Mouse (Mus musculus) embryonic facial prominence, embryonic 14.5 days (tissue): ENCODE measurements around the gene Mad2l2. TPM values are rescaled to one million over a fixed set of nuclear protein-coding genes. Genes with fewer than 3 reads are reported as not detected.

Experiments used
- ATAC-seq: fragments of 200-750 bp; cut with Nextera tagmentation; 2 replicates; pipeline ENCODE4 v1.8.0; 2017; ENCODE audit warnings: low read depth, moderate number of reproducible peaks, moderate TSS enrichment
- DNase-seq: peaks from one replicate; pipeline ENCODE4 v3.0.0-alpha.2; 2015; ENCODE audit warnings: low spot score
- H3K27ac ChIP-seq: fragments of 300-500 bp; sonication (generic); replicated peaks from 2 replicates; pipeline ENCODE4 v1.5.1; 2014; ENCODE audit warnings: low read depth, mild to moderate bottlenecking, low read length, moderate library complexity
- H3K27me3 ChIP-seq: fragments of 300-500 bp; sonication (generic); replicated peaks from 2 replicates; pipeline ENCODE4 v1.6.1; 2014; ENCODE audit warnings: low read length; ENCODE audit not compliant: control insufficient read depth, insufficient read depth
- H3K36me3 ChIP-seq: fragments of 300-500 bp; sonication (generic); 2 replicates; pipeline ENCODE4 v1.6.1; 2014; ENCODE audit warnings: low read length, mixed read lengths; ENCODE audit not compliant: control insufficient read depth, insufficient read depth
- H3K4me1 ChIP-seq: fragments of 300-500 bp; sonication (generic); 2 replicates; pipeline ENCODE4 v1.6.1; 2014; ENCODE audit warnings: antibody characterized with exemption, low read length; ENCODE audit not compliant: control insufficient read depth, insufficient read depth
- H3K4me2 ChIP-seq: fragments of 300-500 bp; sonication (generic); 2 replicates; pipeline ENCODE4 v1.6.1; 2014; ENCODE audit warnings: low read depth, mild to moderate bottlenecking, low read length, moderate library complexity, mixed read lengths
- H3K4me3 ChIP-seq: fragments of 300-500 bp; sonication (generic); 2 replicates; pipeline ENCODE4 v1.5.1; 2014; ENCODE audit warnings: low read depth, mild to moderate bottlenecking, low read length
- H3K9ac ChIP-seq: fragments of 300-500 bp; sonication (generic); 2 replicates; pipeline ENCODE4 v1.6.1; 2014; ENCODE audit warnings: low read depth, mild to moderate bottlenecking, low read length, moderate library complexity, mixed read lengths
- H3K9me3 ChIP-seq: fragments of 300-500 bp; sonication (generic); 2 replicates; pipeline ENCODE4 v1.6.1; 2016; ENCODE audit warnings: low read length; ENCODE audit not compliant: control insufficient read depth
- WGBS: fragments of 180-500 bp; shearing (Covaris S2); extraction: QIAGEN DNeasy Blood & Tissue Kit; methylation state at CpG from one replicate; pipeline ENCODE4 v1.1.7; 2014; 5-methylcytosine and 5-hydroxymethylcytosine counted together
- polyA plus RNA-seq: library from polyadenylated mRNA; unstranded; fragments of >200 nt; fragmentation: Nextera tagmentation; extraction: Ambion mirVana; gene quantifications from 2 replicates; pipeline ENCODE4 v1.2.1, GENCODE M21; 2014

Mad2l2 gene
- polyA plus RNA-seq, result 51.1 and 59.8 TPM in 2 replicates

DNA sequence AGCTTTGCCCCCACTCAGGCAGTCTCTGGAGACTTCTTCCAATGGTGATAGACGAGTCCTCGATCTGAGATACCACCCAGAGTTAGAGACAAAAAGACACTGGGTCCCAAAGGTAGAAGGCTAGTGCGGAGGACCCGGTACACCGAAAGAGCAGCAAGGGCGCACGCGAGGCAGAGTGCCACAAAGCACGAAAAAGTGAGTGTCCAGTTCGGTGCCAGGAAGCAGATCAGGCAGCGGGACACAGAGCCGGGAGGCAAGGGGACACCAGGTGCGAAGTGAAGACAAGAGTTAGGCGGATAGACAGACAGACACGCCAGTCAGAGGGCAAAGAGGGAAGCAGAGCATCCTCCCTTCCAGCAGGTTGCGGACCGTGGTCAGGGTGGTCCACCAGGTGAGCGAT is at the start of gene Mad2l2:
Gene Mad2l2 (plus strand): TSS at position 252 of the 400 bp plus-strand sequence.
- 2% methylated on average over 13 of the region's 18 CpGs for WGBS
- peak within 1 kb of the TSS; percentile 97 for H3K4me2 ChIP-seq
- no peaks in the 10 kb centered on the region for H3K9me3 ChIP-seq
- H3K4me3 ChIP-seq, result peak within 1 kb of the TSS; percentile 72
- no peaks in the 10 kb centered on the region for H3K36me3 ChIP-seq
- ATAC-seq, result 0 out of 2 replicates have a peak, but pooled peaks have one; percentile 7
- no peak for DNase-seq
- peaks cover 18% of the 10 kb centered on the region for H3K27me3 ChIP-seq
- H3K4me1 ChIP-seq, result peaks cover 6% of the 10 kb centered on the region; the same call in 1 of the 2 replicates
- peak within 1 kb of the TSS; percentile 82 for H3K9ac ChIP-seq
- peak within 1 kb of the TSS; percentile 67 for H3K27ac ChIP-seq

DNA sequence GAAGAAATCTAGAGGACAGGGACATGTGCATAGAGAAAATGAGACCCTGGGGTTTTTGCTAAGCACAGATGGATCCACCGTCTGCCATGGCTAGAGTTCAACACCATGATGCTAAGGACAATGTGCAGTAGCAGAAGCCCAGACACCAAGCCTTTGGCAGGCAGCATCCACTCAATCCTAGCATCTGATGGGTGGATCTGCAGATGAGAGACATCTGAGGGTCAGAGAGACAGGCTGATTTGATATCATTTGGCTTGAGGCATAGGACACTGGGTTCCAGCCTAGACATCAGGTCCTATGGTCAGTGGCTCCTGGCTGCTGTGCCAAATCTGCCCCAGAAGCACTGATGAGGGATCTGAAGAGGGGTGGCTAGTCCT is 49.6 kb upstream of the Mad2l2 start:
- no peak for ATAC-seq
- no peak overlapping the region for H3K4me3 ChIP-seq
- H3K9ac ChIP-seq, result no peak overlapping the region

DNA sequence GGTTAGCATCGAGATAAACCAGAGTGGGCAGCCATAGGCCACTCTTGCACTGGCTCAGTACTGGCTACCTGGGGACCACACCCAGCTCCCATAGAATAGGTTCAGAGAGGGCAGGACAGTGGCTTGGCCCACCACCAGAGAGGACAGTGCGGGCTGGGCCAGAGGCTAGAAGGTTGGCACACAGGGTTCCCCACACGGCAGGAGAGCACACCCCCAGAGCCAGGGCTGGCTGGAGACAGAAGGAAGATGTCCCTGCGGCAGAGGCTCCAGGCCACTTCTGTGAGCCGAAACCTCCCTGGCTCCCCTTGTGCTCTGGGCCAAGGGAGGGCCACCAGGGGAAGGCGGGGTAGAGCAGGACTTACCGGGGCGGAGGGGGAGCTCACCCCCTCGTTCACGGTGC is 49.0 kb upstream of the Mad2l2 start:
- Histone ChIP-seq H3K36me3 (peaks cover 5% of the 10 kb centered on the region; the same call in 1 of the 2 replicates), H3K4me3 (no peak overlapping the region), H3K9me3 (no peaks in the 10 kb centered on the region), H3K4me1 (peaks cover 13% of the 10 kb centered on the region; the same call in 1 of the 2 replicates), H3K27ac (no peak overlapping the region), H3K4me2 (no peak overlapping the region), H3K27me3 (no peaks in the 10 kb centered on the region), H3K9ac (no peak overlapping the region)
- ATAC-seq (no peak), DNase-seq (no peak)
- 92% methylated on average over 9 of the region's 10 CpGs for WGBS

More for the DNA sequence above, 49.6 kb upstream of the Mad2l2 start:
- Histone ChIP-seq H3K27ac (no peak overlapping the region), H3K4me2 (no peak overlapping the region), H3K36me3 (peaks cover 5% of the 10 kb centered on the region; the same call in 1 of the 2 replicates), H3K4me1 (peaks cover 13% of the 10 kb centered on the region; the same call in 1 of the 2 replicates), H3K9me3 (no peaks in the 10 kb centered on the region), H3K27me3 (no peaks in the 10 kb centered on the region)
- DNase-seq, result no peak
- WGBS, result 82% methylated on average over 1 of the region's 1 CpGs

DNA sequence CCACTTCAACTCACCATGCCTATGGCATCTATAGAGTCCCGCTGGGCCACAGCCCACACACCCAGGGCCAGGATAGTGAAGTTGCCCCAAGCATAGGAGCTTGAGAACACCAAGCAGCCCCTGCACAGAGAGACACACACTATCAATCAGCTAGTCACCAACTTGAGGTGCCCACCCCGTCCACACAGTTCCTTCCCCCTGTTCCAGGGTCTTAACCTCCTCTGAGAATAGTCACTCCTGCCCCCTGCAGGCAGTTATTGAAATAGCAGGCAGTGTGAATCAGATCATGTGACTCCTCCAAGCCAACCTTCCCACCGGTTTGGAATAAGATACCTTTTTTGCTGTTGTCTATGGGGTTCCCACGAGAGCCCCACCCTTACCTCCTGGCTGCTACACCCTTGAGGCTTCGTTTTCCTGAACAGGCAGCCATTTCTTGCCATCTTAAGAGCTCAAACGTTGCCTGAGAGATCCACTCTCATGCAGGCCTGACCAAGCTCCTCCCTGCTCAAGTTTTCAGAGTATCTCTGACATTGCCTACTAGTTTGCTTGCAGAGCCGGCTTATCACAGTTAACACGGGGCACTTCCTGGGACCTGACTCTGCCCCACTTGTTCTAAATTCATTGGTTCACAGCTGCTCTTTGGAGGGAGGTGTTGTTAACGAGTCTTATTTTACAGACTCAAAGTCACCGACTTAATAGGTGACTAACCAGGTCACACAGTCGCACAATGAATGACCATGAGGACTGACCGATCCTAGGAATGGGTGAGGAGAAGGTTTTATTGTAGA is 47.7 kb upstream of the Mad2l2 start:
- DNase-seq, result peak; percentile 47

DNA sequence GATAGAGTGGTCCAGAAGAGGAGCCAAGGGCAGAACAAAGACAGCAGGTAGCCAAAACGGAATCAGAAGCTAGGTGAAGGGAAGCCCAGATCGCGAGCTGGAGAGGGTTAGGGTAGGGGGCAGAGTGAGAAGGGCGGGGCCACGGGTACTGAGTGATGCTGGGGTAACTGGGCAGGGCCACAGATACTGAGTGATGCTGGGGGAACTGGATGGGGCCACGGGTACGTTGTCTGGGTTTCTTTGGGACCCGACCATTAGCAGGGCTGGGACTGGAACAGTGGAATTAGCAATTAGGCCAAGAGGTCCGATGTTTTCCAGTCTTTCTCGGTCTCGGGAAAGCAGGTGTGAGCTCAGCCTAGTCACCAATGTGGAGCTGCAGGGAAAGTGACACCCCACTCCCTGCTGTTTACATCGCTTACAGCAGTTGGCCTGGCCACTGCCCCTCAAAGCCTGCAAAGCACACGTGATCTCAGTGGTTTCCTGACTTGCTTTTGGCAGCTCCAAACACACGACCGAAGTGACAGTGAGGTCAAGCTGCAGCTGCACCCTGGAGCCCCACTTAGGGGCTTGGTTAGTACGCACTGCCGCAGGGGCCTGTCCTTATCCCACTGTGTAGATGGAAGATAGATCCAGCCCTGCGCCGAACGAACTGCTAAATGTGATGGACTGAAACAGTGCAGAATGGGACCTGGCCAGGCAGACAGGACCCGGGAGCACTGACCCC is 46.8 kb upstream of the Mad2l2 start:
- no peak overlapping the region for H3K27ac ChIP-seq
- peak; percentile 63 for DNase-seq

More for the DNA sequence above, 47.7 kb upstream of the Mad2l2 start:
- Histone ChIP-seq H3K4me3 (no peak overlapping the region), H3K9ac (no peak overlapping the region), H3K36me3 (peaks cover 5% of the 10 kb centered on the region; the same call in 1 of the 2 replicates), H3K27ac (no peak overlapping the region), H3K4me2 (no peak overlapping the region), H3K9me3 (no peaks in the 10 kb centered on the region), H3K27me3 (no peaks in the 10 kb centered on the region), H3K4me1 (peaks cover 13% of the 10 kb centered on the region; the same call in 1 of the 2 replicates)
- no peak for ATAC-seq
- 52% methylated on average over 12 of the region's 12 CpGs for WGBS

DNA sequence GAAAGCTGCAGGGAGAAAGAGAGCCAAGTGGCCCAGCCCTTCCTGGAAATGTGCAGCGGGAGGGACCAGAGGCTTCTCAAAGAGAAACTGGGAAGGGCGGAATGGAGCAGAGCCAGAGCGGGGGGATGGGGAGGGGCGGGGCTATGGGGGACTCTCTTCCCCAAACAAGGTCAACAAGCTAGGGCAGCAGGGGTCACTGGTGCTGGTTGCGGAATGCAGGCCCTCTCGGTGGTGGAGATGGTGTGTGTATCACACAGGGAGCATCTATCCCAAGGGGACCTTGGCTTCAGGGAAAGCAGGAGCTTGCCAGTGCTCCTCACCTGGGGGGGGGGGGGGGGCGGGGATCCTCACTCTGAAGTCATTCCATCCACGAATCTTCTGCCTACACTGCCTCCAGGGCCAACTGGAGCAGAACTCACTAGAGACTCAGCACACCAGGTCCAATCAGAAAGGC is 45.9 kb upstream of the Mad2l2 start:
- Histone ChIP-seq H3K9me3 (no peaks in the 10 kb centered on the region), H3K27ac (no peak overlapping the region), H3K27me3 (no peaks in the 10 kb centered on the region), H3K4me2 (no peak overlapping the region), H3K36me3 (peaks cover 5% of the 10 kb centered on the region; the same call in 1 of the 2 replicates), H3K4me3 (no peak overlapping the region), H3K9ac (no peak overlapping the region), H3K4me1 (peaks cover 13% of the 10 kb centered on the region; the same call in 1 of the 2 replicates)
- no peak for ATAC-seq
- 21% methylated on average over 5 of the region's 8 CpGs for WGBS
- peak; percentile 43 for DNase-seq

More for the DNA sequence above, 46.8 kb upstream of the Mad2l2 start:
- H3K9ac ChIP-seq, result 0 out of 2 replicates have a peak overlapping the region, but pooled peaks have one; percentile 9
- no peak overlapping the region for H3K4me2 ChIP-seq
- peaks cover 13% of the 10 kb centered on the region; the same call in 1 of the 2 replicates for H3K4me1 ChIP-seq
- no peaks in the 10 kb centered on the region for H3K27me3 ChIP-seq
- no peak for ATAC-seq
- H3K4me3 ChIP-seq, result no peak overlapping the region
- H3K9me3 ChIP-seq, result no peaks in the 10 kb centered on the region
- H3K36me3 ChIP-seq, result peaks cover 5% of the 10 kb centered on the region; the same call in 1 of the 2 replicates
- 53% methylated on average over 20 of the region's 21 CpGs for WGBS

DNA sequence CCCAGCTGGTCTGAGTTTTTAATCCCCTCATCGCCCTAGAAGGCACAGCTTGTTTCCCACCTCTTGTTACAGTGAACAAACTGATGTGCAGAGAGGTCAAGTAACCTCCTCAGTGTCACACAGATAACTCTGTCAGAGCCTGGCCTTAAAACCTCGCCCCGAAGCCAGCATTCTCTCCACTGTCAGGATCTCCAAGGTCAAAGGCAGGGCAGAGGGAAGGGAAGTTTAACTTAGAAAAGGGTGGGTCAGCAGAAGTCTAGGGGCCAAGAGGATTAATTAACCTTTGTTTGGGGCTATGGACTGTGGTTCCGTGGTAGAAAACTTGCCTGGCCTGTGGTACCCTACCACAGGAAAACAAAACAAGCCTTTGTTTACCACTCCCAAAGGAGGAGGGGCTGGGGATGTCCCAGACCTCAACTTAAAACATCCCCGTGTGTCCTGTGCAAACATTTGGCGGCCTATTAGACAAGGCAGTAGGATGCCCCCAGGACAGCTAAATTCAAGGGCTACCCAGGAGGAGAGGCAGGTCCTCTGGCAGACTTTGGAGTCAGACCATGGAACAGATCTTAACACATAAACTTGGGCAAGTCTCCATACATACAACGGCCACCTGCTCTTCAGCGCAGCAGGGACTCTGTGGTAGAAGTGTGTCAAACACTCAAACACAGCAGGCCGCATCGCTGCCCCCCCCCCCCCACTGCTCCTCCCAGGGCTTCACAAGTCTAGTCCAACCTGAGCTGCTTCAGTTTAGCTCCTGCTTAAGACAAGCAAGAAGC is 44.9 kb upstream of the Mad2l2 start:
- no peak overlapping the region for H3K27ac ChIP-seq
- H3K9ac ChIP-seq, result no peak overlapping the region
- ATAC-seq, result no peak
- no peak overlapping the region for H3K4me3 ChIP-seq
- H3K4me2 ChIP-seq, result no peak overlapping the region
- H3K36me3 ChIP-seq, result peaks cover 5% of the 10 kb centered on the region; the same call in 1 of the 2 replicates
- no peaks in the 10 kb centered on the region for H3K27me3 ChIP-seq
- H3K9me3 ChIP-seq, result no peaks in the 10 kb centered on the region
- 29% methylated on average over 10 of the region's 10 CpGs for WGBS
- peaks cover 13% of the 10 kb centered on the region; the same call in 1 of the 2 replicates for H3K4me1 ChIP-seq
- no peak for DNase-seq

DNA sequence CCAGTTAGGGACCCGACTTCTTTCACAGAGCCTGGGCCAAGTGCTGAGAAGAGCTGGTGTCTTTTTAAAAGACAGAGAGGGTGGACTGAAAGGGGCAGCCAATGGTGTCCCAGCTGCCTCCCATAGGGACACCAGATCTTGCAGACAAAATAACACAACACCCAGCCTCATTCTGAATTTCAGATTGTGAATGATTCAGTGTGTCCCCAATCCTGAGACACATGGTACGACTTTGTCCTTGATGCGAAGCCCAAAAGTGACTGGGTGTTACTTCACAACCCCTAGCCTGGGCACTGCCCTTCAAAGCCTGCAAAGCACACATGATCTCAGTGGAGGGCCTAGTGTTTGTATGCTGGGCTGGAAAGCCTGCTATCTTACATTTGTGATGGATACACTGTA is 44.3 kb upstream of the Mad2l2 start:
- ATAC-seq (no peak), DNase-seq (no peak)
- Histone ChIP-seq H3K9me3 (no peaks in the 10 kb centered on the region), H3K4me3 (no peak overlapping the region), H3K27ac (no peak overlapping the region), H3K36me3 (peaks cover 5% of the 10 kb centered on the region; the same call in 1 of the 2 replicates), H3K4me2 (no peak overlapping the region), H3K4me1 (peaks cover 13% of the 10 kb centered on the region; the same call in 1 of the 2 replicates), H3K9ac (no peak overlapping the region), H3K27me3 (no peaks in the 10 kb centered on the region)
- WGBS, result 74% methylated on average over 3 of the region's 3 CpGs
